Mouse (Mus musculus): Measurements from ENCODE around the gene Bcl2l10. TPM values are rescaled to one million over a fixed set of nuclear protein-coding genes. Genes with fewer than 3 reads are reported as not detected.
A peak's percentile ranks its signal among the peaks of the same experiment; 100 is the strongest.

Gene Bcl2l10
- polyA plus RNA-seq (2012; rRNA removed), result not detected in 2 replicates

GRCm38 (mm10) chr9:75347458-75347857 is at the start of gene Bcl2l10:
Gene Bcl2l10 (plus strand): TSS chr9:75347758.
- no peak for DNase-seq (ENCODE audit: low read depth, low spot score)
- WGBS, result 92% methylated on average over 5 of the region's 5 CpGs

GRCm38 (mm10) chr9:75299342-75299741 is 48.2 kb upstream of the Bcl2l10 start:
- 81% methylated on average over 2 of the region's 2 CpGs for WGBS
- DNase-seq (ENCODE audit: low read depth, low spot score), result no peak

- DNase-seq (ENCODE audit: low read depth, low spot score), result no peak
- WGBS, result 77% methylated on average over 2 of the region's 2 CpGs
Measured at GRCm38 (mm10) chr9:75303033-75303432, 44.5 kb upstream of the Bcl2l10 start.

GRCm38 (mm10) chr9:75303701-75304261 is 43.8 kb upstream of the Bcl2l10 start:
- DNase-seq (ENCODE audit: low read depth, low spot score), result no peak
- WGBS, result 60% methylated on average over 16 of the region's 16 CpGs

- DNase-seq (ENCODE audit: low read depth, low spot score), result no peak
- 55% methylated on average over 7 of the region's 7 CpGs for WGBS
Measured at GRCm38 (mm10) chr9:75304286-75304685, 43.3 kb upstream of the Bcl2l10 start.

- no peak for DNase-seq (ENCODE audit: low read depth, low spot score)
- WGBS, result 86% methylated on average over 11 of the region's 11 CpGs
Measured at GRCm38 (mm10) chr9:75306126-75306898, 41.2 kb upstream of the Bcl2l10 start, which contains the start of gene Gnb5. Gene Gnb5 (plus strand): TSS chr9:75306288.

GRCm38 (mm10) chr9:75307015-75307414 is 40.5 kb upstream of the Bcl2l10 start:
- WGBS, result 89% methylated on average over 5 of the region's 5 CpGs

GRCm38 (mm10) chr9:75308621-75309020 is 38.9 kb upstream of the Bcl2l10 start:
- 67% methylated on average over 5 of the region's 5 CpGs for WGBS
- DNase-seq (ENCODE audit: low read depth, low spot score), result no peak

More at GRCm38 (mm10) chr9:75307015-75307414, 40.5 kb upstream of the Bcl2l10 start:
- DNase-seq (ENCODE audit: low read depth, low spot score), result no peak

GRCm38 (mm10) chr9:75312008-75312407 is 35.5 kb upstream of the Bcl2l10 start:
- WGBS, result 23% methylated on average over 4 of the region's 4 CpGs
- peak; percentile 67 for DNase-seq (ENCODE audit: low read depth, low spot score)

- WGBS, result 41% methylated on average over 8 of the region's 11 CpGs
- no peak for DNase-seq (ENCODE audit: low read depth, low spot score)
Measured at GRCm38 (mm10) chr9:75313138-75313831, 34.3 kb upstream of the Bcl2l10 start.

GRCm38 (mm10) chr9:75313832-75314516 is 33.6 kb upstream of the Bcl2l10 start:
- 1% methylated on average over 52 of the region's 52 CpGs for WGBS
- DNase-seq (ENCODE audit: low read depth, low spot score), result no peak

GRCm38 (mm10) chr9:75314517-75315105 is 32.9 kb upstream of the Bcl2l10 start:
- no peak for DNase-seq (ENCODE audit: low read depth, low spot score)
- 6% methylated on average over 22 of the region's 22 CpGs for WGBS

- DNase-seq (ENCODE audit: low read depth, low spot score), result no peak
- 78% methylated on average over 3 of the region's 3 CpGs for WGBS
Measured at GRCm38 (mm10) chr9:75315238-75315637, 32.3 kb upstream of the Bcl2l10 start.

- no peak for DNase-seq (ENCODE audit: low read depth, low spot score)
- 91% methylated on average over 6 of the region's 6 CpGs for WGBS
Measured at GRCm38 (mm10) chr9:75316771-75317170, 30.8 kb upstream of the Bcl2l10 start.

GRCm38 (mm10) chr9:75318196-75318595 is 29.4 kb upstream of the Bcl2l10 start:
- 70% methylated on average over 2 of the region's 2 CpGs for WGBS
- peak; percentile 66 for DNase-seq (ENCODE audit: low read depth, low spot score)

GRCm38 (mm10) chr9:75319365-75319764 is 28.2 kb upstream of the Bcl2l10 start:
- DNase-seq (ENCODE audit: low read depth, low spot score), result no peak
- WGBS, result 95% methylated on average over 3 of the region's 3 CpGs

- DNase-seq (ENCODE audit: low read depth, low spot score), result peak; percentile 59
- WGBS, result 60% methylated on average over 13 of the region's 13 CpGs
Measured at GRCm38 (mm10) chr9:75322099-75322885, 25.3 kb upstream of the Bcl2l10 start.

- WGBS, result 95% methylated on average over 3 of the region's 3 CpGs
- DNase-seq (ENCODE audit: low read depth, low spot score), result no peak
Measured at GRCm38 (mm10) chr9:75328047-75328446, 19.5 kb upstream of the Bcl2l10 start.

GRCm38 (mm10) chr9:75330821-75331220 is 16.7 kb upstream of the Bcl2l10 start:
- no peak for DNase-seq (ENCODE audit: low read depth, low spot score)
- 92% methylated on average over 8 of the region's 8 CpGs for WGBS

Data from large intestine, adult 2 months (tissue).